Mouse (Mus musculus) kidney, adult 2 months (tissue): ENCODE measurements around the gene Trim62. TPM values are rescaled to one million over a fixed set of nuclear protein-coding genes. Genes with fewer than 3 reads are reported as not detected.

Source experiments
- DNase-seq: peaks from one replicate; pipeline ENCODE4 v3.0.0; 2021
- H3K27ac ChIP-seq: fragments of 200-500 bp; 2 replicates; pipeline ENCODE4 v1.5.1; 2012; ENCODE audit warnings: low read depth, low read length, control low read depth, inconsistent platforms; ENCODE audit not compliant: insufficient read depth
- H3K27me3 ChIP-seq: fragments of 200-500 bp; replicated peaks from 2 replicates; pipeline ENCODE4 v1.6.1; 2012; ENCODE audit warnings: mild to moderate bottlenecking, moderate library complexity, low read length, inconsistent platforms; ENCODE audit not compliant: control insufficient read depth, insufficient read depth
- H3K36me3 ChIP-seq: fragments of 200-500 bp; 2 replicates; pipeline ENCODE4 v1.6.1; 2012; ENCODE audit warnings: mild to moderate bottlenecking, moderate library complexity, low read length, inconsistent platforms; ENCODE audit not compliant: control insufficient read depth, insufficient read depth
- H3K4me1 ChIP-seq: fragments of 200-500 bp; 2 replicates; pipeline ENCODE4 v1.6.1; 2011; ENCODE audit warnings: low read length; ENCODE audit not compliant: control insufficient read depth, insufficient read depth
- H3K4me3 ChIP-seq: fragments of 200-500 bp; 2 replicates; pipeline ENCODE4 v1.5.1; 2011; ENCODE audit warnings: mild to moderate bottlenecking, low read depth, low read length, control low read depth; ENCODE audit not compliant: insufficient read depth
- CTCF ChIP-seq: fragments of 200-500 bp; conservative IDR thresholded peaks from 2 replicates; pipeline ENCODE4 v1.5.1; 2011; ENCODE audit warnings: low read depth, mild to moderate bottlenecking, control low read depth, low read length, moderate library complexity, mixed read lengths; ENCODE audit not compliant: insufficient read depth, insufficient read length
- POLR2A ChIP-seq: fragments of 200-500 bp; IDR thresholded peaks from one replicate; pipeline ENCODE4 v1.6.1; 2011; ENCODE audit warnings: low read depth, low read length, control low read depth
- WGBS: fragments of 180-500 bp; shearing (Covaris S2); methylation state at CpG from one replicate; pipeline ENCODE4 v1.1.7; 2018; 5-methylcytosine and 5-hydroxymethylcytosine counted together
- polyA plus RNA-seq: library from polyadenylated mRNA; depleted of rRNA; stranded (reverse); fragments of >200 nt; gene quantifications from 2 replicates; pipeline ENCODE4 v1.2.3, GENCODE M21; 2012

Trim62 gene
- polyA plus RNA-seq, 1 experiment = 3.3 TPM

DNA sequence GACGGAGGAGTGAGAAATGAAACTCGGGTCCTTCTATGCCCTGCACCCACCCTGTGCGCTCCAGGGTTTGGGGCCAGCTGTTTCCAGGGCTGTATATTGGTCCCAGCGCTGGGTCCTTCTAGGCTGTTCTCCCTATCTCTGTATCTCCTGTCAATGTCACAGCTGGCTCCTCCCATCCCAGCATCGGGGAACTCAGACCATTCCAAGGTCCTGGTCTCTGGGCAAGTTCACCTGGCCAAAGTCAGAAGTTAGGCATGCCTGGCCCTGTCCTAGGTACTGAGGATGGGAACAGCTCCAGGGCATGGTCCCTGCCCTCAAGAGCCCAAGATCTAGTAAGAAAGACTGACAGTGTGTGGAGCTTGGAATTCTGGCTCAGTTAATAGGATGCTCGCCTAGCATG, 8.4 kb downstream of the Trim62 start:
- no peaks in the 10 kb centered on the region for H3K4me1 ChIP-seq
- H3K4me3 ChIP-seq = no peak overlapping the region
- H3K27me3 ChIP-seq = no peaks in the 10 kb centered on the region
- H3K36me3 ChIP-seq = no peaks in the 10 kb centered on the region
- WGBS = 81% methylated on average over 6 of the region's 6 CpGs
- DNase-seq = no peak
- peak overlapping the region; percentile 19; the same call in 1 of the 2 replicates for H3K27ac ChIP-seq
- TF ChIP-seq POLR2A (no peak), CTCF (no peak)

DNA sequence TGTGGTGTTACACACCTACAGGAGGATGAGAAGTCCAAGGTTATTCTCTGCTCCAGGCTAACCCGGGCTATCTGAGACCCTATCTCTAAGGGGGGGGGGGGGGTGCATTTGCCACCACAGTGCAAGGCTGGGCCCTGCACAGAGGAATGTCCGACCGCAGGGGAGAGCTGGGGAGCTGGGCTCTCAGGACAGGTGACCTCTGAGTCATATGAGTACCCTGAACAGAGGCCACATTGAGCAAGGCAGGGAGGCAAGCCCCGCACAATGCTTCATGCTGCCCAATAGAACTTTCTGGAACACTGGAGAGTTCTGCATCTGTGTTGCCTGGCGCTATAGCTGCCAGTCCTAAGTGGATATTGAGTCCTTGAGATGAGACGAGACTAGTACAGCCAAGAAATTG, 8.8 kb downstream of the Trim62 start:
- H3K27me3 ChIP-seq = no peaks in the 10 kb centered on the region
- no peaks in the 10 kb centered on the region for H3K4me1 ChIP-seq
- WGBS = 85% methylated on average over 6 of the region's 6 CpGs
- H3K4me3 ChIP-seq = no peak overlapping the region
- H3K27ac ChIP-seq = no peak overlapping the region
- no peak for TF ChIP-seq POLR2A
- TF ChIP-seq CTCF = no peak
- H3K36me3 ChIP-seq = no peaks in the 10 kb centered on the region
- no peak for DNase-seq

DNA sequence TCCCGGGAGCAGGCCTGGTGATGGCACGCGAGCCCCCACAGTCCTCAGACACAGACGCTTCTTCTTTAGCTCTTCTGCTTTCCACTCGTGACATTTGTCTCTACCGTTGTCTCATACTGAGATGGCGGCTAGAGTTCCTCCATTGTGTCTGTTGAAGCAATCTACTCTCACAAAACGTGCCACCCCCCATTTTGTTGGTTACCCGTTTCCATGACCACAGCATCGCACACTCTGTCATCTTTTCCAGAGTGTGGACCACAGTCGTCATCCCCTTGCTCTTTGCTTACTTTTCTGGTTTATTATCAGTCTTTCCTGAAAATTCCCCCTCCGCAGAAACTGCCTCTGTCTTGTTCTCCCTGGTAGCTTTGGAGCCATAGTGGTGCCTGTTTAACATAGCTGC, 10.7 kb downstream of the Trim62 start:
- Histone ChIP-seq H3K36me3 (no peaks in the 10 kb centered on the region), H3K27me3 (no peaks in the 10 kb centered on the region), H3K27ac (no peak overlapping the region), H3K4me1 (0 out of 2 replicates have a peak, but pooled peaks cover 2% of the 10 kb centered on the region), H3K4me3 (no peak overlapping the region)
- TF ChIP-seq POLR2A (no peak), CTCF (no peak)
- no peak for DNase-seq
- WGBS = 89% methylated on average over 12 of the region's 12 CpGs

DNA sequence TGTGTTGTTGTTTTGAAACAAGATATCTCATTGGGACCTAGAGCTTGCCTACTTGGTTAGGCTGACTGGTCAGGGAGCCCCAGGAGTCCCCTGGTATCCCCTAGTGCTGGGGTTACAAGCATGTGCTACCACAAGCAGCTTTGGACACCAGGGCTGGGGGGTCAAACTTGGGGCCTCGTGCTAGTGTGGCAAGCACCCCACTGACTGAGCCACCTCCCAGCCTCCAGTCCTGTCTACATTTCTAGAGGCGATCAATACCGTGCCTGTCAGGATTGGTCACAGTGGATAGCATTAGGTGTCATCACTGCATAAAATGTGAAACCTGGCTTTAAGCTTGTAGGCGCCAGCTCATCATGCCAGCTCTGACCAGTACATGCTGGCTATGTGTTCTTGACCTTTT, 12.5 kb downstream of the Trim62 start:
- TF ChIP-seq CTCF (no peak), POLR2A (no peak)
- 0 out of 2 replicates have a peak, but pooled peaks cover 2% of the 10 kb centered on the region for H3K4me1 ChIP-seq
- DNase-seq = no peak
- no peak overlapping the region for H3K4me3 ChIP-seq
- H3K27me3 ChIP-seq = no peaks in the 10 kb centered on the region
- no peaks in the 10 kb centered on the region for H3K36me3 ChIP-seq
- WGBS = 96% methylated on average over 4 of the region's 4 CpGs
- no peak overlapping the region for H3K27ac ChIP-seq

DNA sequence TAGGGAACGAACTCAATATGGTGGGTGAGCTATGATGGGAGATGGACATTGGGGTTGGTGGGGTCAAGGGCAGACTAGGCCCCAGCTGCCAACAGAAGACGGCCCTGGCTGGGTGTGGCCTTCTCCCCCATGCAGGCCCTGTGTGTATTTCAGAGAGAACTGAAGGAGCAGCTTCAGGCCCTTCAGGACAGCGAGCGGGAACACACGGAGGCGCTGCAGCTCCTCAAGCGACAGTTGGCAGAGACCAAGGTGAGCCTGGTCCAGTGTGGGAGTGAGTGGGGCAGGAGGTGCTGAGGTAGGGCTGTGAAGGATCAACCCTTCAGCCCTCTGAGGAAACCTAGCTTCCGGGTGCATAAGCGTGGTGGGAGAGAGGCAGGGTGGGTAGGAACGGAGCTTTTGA, 13.3 kb downstream of the Trim62 start:
- no peaks in the 10 kb centered on the region for H3K27me3 ChIP-seq
- TF ChIP-seq CTCF = no peak
- no peak for TF ChIP-seq POLR2A
- H3K4me1 ChIP-seq = 0 out of 2 replicates have a peak, but pooled peaks cover 2% of the 10 kb centered on the region
- no peaks in the 10 kb centered on the region for H3K36me3 ChIP-seq
- no peak for DNase-seq
- H3K4me3 ChIP-seq = no peak overlapping the region
- 94% methylated on average over 10 of the region's 10 CpGs for WGBS
- H3K27ac ChIP-seq = no peak overlapping the region

DNA sequence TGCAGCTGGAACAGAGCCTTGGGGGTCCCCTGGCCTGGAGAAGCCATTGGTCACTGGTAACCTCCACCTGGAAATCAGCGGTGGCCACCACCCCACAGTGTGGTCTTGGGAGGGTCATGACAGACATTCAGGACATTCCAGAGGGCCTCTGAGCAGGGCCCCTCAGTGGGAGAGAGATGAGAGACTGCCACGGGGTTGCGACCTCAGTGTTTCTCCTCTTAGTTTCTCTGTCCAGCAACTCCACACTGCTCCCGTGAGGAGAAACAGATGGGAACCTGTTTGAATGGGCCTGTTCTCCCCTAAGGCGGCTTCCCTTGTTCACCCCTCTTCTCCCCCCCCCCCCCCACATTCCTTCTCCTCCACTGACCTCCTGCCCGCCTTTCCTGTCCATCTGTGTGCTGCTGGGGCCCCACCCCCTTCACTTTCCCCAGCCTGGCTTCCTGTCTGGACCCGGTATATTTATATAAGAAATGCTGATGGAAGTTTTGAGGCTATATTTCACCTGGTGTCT, 14.6 kb downstream of the Trim62 start:
- no peak overlapping the region for H3K27ac ChIP-seq
- 21% methylated on average over 6 of the region's 7 CpGs for WGBS

DNA sequence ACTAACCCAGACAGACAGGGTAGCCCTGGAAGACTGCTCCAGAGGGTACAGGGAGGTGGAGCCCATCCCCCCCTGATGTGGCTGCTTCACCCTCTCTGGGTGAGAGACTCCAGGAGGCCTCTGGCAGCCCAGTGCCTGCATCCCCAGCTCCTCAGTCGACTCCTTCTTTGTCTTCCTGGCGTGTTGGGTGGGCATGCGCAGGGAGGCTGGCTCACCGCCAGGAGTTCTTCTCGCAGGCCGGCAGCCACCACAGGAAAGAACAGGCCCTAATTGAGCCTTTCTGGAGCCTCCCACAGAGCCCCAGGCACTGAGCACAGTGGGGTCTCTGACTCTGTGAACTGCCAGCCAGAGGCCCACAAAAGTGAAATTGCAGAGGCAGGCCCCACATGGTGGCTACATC, 16.0 kb downstream of the Trim62 start:
- H3K27me3 ChIP-seq = no peaks in the 10 kb centered on the region
- H3K27ac ChIP-seq = no peak overlapping the region; the same call in 1 of the 2 replicates
- DNase-seq = peak; percentile 83
- TF ChIP-seq POLR2A = no peak
- no peak for TF ChIP-seq CTCF
- H3K36me3 ChIP-seq = no peaks in the 10 kb centered on the region
- no peak overlapping the region for H3K4me3 ChIP-seq
- WGBS = 16% methylated on average over 6 of the region's 6 CpGs
- 0 out of 2 replicates have a peak, but pooled peaks cover 2% of the 10 kb centered on the region for H3K4me1 ChIP-seq

More for the DNA sequence above, 14.6 kb downstream of the Trim62 start:
- no peak overlapping the region for H3K4me3 ChIP-seq
- H3K27me3 ChIP-seq = no peaks in the 10 kb centered on the region
- no peak for TF ChIP-seq CTCF
- TF ChIP-seq POLR2A = no peak
- peak; percentile 68 for DNase-seq
- H3K36me3 ChIP-seq = no peaks in the 10 kb centered on the region
- H3K4me1 ChIP-seq = 0 out of 2 replicates have a peak, but pooled peaks cover 2% of the 10 kb centered on the region

DNA sequence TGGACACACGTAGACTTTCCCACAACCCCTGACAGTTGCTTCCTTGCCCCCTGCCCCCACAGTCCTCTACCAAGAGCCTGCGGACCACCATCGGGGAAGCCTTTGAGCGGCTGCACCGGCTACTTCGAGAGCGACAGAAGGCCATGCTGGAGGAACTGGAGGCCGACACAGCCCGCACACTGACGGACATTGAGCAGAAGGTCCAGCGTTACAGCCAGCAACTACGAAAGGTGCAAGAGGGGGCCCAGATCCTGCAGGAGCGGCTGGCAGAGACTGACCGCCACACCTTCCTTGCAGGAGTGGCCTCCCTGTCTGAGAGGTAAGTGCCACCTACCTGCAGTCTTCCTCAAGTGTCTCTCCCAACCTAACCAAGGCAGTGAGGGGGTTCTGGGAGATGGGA, 17.1 kb downstream of the Trim62 start:
- Histone ChIP-seq H3K27ac (no peak overlapping the region), H3K27me3 (no peaks in the 10 kb centered on the region), H3K36me3 (no peaks in the 10 kb centered on the region), H3K4me1 (0 out of 2 replicates have a peak, but pooled peaks cover 2% of the 10 kb centered on the region), H3K4me3 (no peak overlapping the region)
- DNase-seq = no peak
- no peak for TF ChIP-seq POLR2A
- no peak for TF ChIP-seq CTCF
- WGBS = 90% methylated on average over 14 of the region's 14 CpGs
